Mouse (Mus musculus): ENCODE results near the gene Abhd17b.
"Not testable (repeated sequence)": the region's sequence is repeated elsewhere in the genome, so short reads cannot be mapped to it uniquely, and the experiment has no call there.

The Abhd17b gene

DNA sequence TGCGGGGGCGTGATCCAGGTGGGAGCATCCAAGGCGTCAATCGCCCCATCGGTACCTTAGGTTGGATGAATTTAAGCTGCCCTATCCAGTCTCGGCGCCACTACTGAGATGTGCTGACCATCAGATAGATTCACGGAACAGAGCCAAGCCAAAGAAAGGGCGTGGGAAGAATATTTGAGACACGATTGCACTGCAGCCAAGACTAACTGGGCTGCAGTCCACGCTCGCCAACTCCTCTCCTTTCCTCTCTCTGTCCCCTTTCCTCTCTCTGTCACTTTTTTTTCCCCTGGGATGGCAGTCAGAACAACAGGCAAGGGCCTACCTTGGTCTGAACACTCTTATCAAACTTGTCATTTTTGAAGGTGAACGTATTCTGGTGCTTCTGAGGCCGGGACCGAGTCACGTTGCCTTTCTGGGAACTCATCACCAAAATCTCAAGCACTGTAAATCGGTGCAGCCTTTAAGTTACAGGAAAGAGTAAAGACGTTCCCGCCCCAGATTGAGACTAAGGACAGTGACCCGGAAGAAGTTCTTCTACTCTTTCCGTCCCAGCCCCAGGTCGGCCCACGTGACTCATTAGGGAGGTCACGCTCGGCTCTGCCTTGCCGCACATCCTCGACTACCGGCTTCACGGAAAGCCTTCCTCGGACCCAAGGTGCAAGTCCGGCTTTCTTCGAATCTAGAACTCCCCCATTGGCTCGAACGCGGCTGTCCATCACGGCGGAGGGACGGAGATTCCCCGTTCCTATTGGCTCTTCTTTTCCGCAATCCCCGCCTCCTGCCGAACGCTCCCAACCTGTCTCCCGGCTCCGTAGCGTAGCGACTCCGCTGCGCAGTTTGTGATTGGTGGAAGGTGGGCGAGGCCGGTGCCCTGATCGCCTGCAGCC lies 457 bp upstream of the Abhd17b start, which contains the start of gene 1110059E24Rik:
Gene 1110059E24Rik (minus strand): TSS at position 692 of the 887 bp plus-strand sequence.
- DNase-seq, result peak; percentile 98

DNA sequence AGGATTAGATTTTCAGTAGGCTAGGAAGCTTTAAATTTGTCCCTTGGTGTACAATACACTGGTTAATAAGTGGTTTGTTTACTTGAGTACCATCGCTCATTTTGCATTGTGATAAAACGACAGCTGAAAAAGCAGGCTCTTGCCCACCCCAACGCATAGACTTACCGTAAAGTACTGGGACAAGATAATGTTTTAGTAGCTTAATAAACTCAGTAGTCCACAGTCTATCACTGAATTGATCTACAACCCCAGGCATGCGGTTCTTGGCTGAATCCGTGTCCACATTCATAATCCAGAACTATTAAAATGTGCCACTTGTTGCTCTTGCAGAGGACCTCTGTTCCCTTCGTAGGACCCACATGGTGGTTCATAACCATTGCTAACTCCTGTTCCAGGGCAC lies 1.8 kb downstream of the Abhd17b start:
- no peak for DNase-seq

DNA sequence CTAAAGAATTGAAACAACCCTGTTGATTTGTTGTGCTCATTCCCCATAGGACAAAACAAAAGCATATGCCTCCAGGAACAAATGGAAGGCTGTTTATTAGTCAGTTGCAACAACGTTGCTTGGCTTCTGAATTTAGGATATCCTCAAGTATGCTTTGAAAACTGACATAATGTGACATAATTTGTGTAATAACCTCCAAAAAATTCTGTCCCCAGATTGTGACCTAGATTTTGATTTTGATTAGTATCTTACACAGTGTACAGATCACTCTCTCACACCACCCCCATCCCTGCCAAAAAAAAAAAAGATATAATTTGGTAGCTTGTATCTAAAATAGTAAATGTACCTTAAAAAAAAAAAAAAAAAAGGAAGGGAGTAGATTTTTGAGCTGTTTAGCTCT lies 7.7 kb downstream of the Abhd17b start:
- no peak for DNase-seq

DNA sequence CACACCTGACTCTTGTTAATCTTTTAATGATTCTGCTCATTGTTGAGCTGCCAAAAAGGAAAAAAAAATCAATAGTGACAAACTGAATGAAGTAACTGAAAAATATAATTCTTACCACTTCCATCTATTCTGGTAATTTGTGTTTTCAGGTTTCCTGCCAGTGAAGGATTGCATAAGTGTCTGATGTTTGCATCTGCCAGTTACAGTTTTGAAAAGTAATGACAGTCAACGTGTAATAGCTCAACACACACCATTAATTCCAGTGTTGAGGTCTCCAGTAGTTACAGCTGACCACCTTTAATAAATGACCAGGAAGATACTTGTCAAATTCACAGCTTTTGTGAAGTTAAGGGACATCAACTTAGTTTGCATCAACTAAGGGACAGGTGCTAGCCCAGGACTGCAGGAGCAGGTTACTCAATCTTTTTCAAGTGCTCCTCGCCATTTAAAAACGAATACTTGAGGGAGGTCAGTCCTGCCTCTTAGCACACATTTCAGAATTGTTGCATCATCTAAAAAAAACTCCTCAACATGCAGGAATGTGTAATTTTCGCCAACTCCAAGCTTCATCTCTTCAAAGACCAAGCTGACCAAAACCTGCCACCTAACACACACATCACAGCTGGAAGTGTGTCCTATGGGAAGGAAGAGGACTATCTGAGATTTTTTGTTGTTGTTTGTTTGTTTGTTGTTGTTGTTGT lies 10.9 kb downstream of the Abhd17b start:
- DNase-seq, result no peak

DNA sequence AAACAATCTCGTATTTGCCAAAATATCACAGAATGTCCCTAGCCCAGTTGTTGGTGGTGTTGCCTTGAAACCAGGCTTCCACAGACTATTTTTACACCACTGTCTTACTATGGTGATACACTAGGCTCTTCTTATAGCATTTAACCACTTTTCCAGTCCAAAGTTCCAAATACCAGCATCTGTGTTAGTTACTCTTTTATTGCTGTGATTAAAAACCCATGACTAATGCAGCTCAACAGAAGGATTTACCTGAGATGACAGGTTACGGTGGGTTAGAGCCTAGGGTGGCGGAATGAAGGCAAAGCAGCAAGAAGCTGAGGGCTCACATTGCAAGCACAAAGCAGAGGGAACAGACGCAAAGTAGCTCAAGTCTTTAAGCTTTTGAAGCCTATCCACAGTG lies 16.7 kb downstream of the Abhd17b start:
- DNase-seq, result no peak

DNA sequence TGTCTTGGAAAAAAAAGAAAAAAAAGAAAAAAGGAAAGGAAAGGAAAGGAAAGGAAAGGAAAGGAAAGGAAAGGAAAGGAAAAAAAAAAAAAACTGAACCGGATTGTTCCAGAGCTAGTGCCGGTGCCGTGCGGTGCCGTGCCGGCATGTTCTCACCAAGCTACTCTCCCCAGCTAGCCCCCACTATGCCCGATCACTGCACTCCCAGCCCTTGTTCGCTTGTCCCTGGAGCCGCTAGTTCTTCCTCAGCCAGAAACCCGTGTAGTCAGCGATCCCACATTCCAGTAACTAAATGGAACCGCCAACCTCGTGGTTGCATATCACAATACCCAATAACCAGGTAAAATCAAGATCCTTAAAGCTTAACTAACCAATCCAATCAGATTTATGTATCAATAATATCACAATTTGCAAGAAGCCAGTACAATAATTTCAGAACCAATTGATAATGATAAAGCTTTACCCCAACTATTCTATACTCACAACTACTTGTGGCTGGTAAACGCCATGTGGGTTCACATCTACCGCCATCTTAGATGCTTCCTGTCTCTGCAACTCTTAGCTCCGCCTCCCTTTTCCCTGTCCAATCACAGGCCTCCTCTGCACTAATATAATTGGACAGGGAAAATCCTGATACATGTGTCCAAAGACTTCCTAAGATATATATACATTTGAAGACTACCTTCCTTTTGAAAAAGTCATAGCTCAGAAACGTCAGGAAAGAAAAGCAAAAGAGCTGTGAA lies 21.5 kb downstream of the Abhd17b start:
- no peak for DNase-seq

DNA sequence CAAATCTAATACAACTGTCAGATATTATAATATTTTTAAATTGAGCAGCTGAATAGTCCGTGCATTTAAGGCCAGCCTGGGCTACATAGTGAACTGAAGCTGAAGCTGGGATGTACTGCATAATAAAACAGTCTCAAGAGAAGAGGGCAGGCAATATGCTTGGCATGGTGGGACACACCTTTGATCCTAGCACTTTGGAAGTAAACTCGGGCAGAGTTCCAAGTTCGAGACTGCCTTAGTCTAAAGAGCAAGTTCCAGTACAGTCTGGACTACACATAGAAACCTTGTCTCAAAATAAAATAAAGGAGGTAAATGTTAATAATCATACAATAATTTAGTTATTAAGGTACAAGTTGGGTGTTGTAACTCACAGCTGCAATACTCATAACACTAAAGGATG lies 27.1 kb downstream of the Abhd17b start:
- no peak for DNase-seq

DNA sequence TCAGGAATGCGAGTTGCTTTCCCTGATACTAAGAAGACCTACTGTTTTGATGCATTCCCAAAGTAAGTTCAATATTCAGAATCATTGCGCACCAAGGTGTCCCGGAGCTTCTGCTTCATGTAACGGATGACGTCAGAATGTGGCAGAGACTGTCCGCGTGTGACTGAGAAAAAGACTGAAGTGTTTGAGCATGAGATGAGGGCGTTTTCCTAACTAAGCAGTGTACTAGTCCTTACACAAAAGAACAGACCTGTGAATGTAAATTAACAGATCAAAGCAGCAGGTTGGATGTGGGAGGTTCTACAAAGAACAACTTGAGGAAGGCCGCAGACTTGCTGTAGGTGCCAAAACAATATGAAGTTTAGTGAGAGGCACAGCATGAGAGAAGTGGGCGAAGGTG lies 28.0 kb downstream of the Abhd17b start:
- no peak for DNase-seq

DNA sequence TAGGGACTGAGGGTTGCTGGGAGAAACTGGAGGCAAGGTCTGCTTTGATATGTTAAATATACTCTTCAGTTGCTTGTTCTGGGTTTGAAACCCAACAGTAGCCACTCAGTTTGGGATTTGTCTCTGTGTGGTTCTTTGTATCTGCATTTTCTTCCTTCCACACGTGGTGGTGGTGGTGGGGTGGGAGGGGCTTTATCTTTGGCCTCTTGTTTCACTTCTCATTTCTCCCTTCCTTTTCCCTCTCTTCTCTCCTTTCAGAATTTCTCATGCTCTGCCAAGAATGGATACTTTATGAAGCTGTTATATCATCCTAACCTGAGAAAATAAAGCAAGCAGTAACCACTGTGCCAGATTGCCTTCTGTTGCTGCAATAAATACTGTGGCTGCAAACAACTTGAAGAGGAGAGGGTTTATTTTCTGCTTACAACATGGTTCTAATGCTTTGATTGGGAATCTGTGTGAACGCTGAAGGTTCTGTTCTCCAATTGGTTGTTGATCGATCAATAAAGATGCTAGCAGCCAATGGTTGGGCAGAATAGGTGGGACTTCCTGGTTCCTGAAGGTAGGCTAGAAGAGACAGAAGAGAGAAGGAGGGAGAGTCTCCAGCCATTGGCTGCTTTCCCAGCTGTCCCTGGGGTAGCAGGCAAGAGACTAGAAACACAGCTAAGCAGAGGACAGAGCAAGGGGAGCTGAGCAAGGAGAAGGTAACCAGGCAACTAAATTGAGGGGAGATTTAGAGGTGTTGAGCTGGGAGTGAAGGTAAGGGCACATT lies 60.5 kb downstream of the Abhd17b start:
- DNase-seq, result peak; percentile 34

DNA sequence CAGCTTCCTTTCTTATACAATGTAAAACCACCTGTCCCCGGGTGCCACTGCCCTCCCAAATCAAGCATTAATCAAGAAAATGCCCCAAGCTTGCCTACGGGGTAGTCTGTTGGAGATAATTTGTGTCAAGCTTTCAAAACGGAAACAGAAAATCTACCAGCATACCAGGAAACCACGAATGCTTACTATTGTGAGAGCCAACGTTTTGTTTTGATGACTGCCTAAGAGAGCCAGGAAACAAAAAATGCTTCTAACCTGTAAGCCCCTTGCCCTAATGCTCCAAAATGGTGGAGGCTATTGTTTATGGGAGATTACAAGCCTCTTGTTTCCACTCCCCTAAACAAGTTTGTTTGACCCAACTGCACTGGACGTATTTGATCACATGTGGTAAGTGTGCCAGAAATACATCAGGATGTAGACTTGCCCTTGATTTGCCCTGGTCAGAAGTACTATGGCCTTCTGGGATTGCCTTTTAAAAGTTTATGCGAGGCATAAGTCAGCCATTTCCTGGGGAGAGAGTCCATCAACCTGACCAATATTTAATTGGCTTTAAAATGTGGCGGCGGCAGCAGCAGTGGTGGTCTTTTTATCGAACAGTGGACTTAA lies 61.4 kb downstream of the Abhd17b start:
- DNase-seq, result peak; percentile 19

DNA sequence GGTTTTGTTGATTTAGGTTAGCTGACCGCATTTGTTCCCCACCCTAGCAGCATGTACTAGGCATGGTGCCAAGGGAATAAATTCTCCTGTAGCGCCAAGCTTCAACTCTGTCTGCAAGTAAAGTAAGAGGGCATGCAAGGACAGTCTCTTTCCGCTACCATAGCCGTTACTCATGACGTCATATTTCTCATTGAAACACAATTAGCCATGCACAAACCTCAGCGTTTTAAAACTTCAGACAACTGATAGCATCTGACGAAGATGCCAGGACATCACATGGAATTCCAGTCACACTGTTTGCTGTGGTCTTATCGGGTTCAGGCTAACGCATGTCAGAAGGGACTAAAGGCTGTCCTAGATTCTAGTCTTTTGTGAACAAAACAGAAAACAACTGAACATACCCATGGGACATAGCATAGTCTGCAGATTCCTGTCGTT lies 62.0 kb downstream of the Abhd17b start:
- DNase-seq, result peak; percentile 68

DNA sequence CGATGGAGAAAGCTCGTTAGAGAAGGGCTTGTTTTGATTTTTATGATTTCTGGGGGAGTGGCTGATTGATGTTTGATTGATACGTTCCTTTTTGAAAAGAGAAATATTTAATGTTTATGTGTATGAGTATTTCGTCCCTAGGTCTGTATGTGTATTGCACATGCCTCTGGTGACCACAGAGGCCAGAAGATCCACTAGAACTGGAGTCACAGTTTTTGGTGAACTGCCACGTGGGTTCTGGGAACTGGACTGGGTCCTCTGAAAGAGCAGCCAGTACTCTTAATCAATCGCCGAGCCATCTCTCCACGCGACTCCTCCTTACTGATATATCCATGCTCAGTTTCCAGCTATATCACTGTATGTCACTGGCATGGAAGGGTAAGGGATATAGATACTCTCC lies 62.5 kb downstream of the Abhd17b start:
- DNase-seq, result peak; percentile 8

DNA sequence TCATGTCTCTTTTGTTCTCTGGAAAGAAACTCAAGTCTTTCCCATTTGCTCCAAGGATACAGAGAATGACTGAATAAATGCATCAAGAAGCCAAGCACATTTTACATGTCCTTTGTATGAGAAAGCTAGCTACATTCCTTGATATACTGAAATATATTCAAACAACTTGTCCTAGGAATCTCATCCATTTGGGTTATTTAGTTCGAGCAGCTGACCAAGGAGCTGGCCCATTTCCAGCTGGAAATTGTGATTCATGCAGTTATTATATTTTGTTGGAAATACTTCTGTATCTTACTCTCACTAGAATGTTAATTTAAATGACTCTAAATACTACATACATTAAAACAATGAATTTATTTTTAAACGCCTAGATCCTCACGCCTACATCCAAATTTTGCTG lies 63.5 kb downstream of the Abhd17b start:
- peak; percentile 13 for DNase-seq

DNA sequence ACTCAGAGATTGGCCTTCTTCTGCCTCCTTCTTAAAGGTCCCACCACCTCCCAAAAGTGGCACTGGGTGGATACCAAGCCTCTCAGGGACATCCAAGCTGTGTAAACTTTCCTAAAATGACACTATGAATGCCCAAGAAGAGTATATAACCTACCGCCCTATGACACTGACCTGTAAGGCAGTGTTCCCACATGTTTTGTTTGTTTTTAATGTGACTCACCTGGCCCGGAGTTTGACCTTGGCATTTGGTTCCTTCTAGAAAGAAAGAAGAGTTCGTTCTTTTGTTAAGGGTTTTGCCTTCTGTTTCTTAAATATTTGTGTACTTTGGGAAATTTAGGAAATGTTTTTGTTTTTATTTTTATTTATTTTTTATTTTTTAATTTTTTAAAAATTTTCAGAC lies 66.2 kb downstream of the Abhd17b start:
- no peak for DNase-seq

DNA sequence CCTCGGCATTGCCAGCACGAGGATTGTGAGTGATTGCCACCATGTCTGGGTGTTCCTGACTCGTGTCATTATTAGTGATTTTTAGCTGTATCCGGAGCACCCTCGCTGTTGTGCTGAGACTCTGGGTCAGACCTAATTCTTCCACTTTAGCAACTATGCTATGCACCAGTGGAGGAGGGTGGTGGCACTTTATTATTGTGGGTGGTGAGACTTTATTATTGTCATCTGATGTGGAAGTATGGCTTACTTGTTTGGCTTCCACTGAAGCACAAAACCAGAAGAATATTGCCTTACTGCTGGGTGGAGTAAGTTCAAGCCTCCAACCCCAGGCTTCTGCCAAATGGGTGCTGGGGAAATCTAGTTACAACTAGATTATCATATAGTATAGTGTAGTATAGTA lies 68.0 kb downstream of the Abhd17b start:
- DNase-seq, result no peak

DNA sequence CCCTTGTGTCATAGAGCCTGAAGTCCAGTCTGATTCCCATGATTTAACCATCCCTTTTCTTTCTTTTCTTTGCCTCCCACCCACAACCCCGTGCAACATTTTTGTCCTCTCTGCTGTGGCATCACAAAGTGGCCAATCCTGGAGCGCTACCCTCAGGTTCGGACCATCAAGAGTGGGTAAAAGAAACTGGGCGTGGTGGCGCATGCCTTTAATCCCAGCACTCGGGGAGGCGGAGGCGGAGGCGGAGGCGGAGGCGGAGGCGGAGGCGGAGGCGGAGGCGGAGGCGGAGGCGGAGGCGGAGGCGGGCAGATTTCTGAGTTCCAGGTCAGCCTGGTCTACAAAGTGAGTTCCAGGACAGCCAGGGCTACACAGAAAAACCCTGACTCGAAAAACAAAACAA lies 70.3 kb downstream of the Abhd17b start:
- DNase-seq, result not testable (repeated sequence)

DNA sequence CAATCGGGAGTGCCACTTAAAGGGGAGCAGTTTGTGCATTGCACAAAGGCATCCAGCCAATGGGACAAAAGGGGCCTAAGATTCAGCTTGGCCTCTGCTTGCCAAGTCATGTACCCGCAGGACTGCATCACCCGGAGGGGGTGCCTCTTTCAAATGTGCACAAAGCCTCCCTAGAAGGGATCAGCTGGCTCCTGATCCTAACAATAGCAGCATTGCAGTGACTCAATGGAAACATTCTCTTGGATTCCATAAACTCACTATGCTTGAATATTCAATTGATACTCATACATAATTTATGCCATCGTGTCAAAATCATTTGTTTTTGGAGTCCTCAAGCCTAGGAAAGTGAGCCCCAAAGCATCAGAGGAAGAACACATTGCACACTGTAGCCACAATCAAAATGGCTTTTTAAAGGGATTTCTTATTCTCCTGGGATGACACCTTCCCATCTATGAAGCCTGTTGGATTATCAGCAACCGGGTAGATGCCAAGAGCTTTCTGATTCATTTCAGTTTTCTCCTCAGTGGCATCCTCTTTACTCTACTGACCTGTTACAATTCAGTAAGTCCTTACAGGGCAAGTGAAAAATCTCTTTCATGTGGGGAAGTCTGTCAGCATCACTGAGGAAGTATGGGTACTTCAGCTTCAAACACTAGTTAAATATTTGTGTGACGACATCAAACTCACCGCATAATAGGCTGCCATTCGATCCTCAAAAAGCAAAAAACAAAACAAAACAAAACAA lies 71.1 kb downstream of the Abhd17b start:
- DNase-seq, result no peak

DNA sequence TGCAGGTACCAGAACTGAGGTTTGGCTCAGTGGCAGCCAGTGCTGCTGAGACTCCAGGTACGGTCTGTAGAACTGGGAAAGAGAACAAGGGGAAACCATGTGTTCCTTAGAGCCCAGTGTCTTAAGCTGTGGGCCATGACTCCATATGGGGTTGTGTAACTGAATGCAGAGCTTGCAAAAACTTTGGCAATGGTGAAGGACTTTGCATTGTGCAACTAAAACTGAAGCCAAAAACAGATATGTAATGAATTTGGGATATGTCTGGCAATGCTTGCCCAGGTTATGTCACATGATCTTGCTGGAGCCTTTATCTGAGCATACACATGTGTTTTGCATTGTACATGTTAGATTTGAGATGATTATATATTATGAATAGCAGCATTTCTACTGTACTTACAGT lies 72.2 kb downstream of the Abhd17b start:
- DNase-seq, result no peak

DNA sequence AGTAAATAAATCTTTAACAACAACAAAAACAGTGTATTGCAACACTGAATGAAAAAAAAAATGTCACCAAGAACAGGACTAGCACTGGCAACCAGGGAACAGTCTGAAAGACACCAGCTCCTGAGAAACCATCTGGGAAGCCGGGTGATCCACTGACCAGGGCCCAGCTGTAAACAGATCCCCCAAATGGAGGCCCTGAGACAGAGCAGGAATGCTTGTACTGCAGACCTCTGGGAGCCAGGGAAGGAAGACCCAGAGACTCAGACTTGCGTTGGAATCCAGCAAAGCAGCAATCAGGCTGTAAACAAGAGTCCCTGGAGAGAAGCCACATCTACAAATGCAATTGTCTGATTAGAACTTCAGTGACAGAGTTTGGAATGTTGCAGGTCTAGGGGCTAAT lies 74.1 kb downstream of the Abhd17b start:
- no peak for DNase-seq

DNA sequence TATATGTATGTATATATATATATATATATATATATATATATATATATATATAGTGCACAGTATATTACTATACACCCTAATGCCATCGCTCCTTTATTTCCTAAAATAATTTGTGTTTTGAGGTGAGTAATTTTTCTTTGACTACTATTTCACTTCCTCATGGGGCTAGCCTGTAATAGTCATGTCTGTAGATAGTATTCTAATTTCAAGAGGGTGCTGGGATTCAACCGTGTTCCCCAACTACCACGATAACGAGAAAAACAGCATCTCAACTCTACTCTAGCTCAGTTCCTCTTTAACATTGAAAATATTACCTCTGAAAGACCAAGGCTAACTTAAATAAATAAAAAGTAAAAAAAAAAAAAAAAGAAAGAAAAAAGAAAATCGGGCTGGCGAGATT lies 75.4 kb downstream of the Abhd17b start:
- DNase-seq, result no peak

DNA sequence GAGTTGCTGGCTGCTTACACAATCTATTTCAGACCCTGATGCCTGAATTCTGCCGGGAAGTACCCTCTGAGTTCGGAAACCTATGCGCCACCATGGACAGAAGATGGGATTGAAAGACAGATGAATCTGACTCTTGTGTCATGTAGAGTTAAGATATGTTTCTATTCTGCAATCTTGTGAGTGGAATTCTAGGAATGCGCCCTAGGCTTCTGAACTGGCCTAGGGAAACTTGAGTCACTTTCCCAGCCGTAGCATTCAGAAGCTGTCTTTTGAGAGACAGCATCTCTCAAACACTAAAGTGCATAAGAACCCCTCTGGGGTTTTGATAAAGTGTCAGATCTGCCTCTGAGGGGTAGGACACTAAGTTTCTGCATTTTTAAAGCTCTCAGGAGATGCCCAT lies 78.9 kb downstream of the Abhd17b start:
- no peak for DNase-seq

Data from kidney, postnatal 14 days (tissue).